Mouse (Mus musculus) midbrain, embryonic 15.5 days (tissue): ENCODE results near the gene Arhgap10. TPM values are rescaled to one million over a fixed set of nuclear protein-coding genes. Genes with fewer than 3 reads are reported as not detected.
"Not testable (repeated sequence)": the region's sequence is repeated elsewhere in the genome, so short reads cannot be mapped to it uniquely, and the experiment has no call there.

ENCODE experiments used
- ATAC-seq: fragments of 200-750 bp; cut with Nextera tagmentation; replicated peaks from 2 replicates; pipeline ENCODE4 v1.8.0; 2017; ENCODE audit warnings: moderate TSS enrichment
- H3K27ac ChIP-seq: fragments of 300-500 bp; sonication (generic); 2 replicates; pipeline ENCODE4 v1.5.1; 2015; ENCODE audit warnings: mild to moderate bottlenecking, inconsistent platforms
- H3K27me3 ChIP-seq: fragments of 300-500 bp; sonication (generic); replicated peaks from 2 replicates; pipeline ENCODE4 v1.6.1; 2015; ENCODE audit warnings: inconsistent platforms
- H3K36me3 ChIP-seq: fragments of 300-500 bp; sonication (generic); replicated peaks from 2 replicates; pipeline ENCODE4 v1.6.1; 2015; ENCODE audit warnings: inconsistent platforms
- H3K4me1 ChIP-seq: fragments of 300-500 bp; sonication (generic); 2 replicates; pipeline ENCODE4 v1.6.1; 2015; ENCODE audit warnings: inconsistent platforms
- H3K4me2 ChIP-seq: fragments of 300-500 bp; sonication (generic); 2 replicates; pipeline ENCODE4 v1.6.1; 2015; ENCODE audit warnings: inconsistent platforms, mild to moderate bottlenecking, moderate library complexity
- H3K4me3 ChIP-seq: fragments of 300-500 bp; sonication (generic); 2 replicates; pipeline ENCODE4 v1.5.1; 2015; ENCODE audit warnings: mild to moderate bottlenecking, inconsistent platforms
- H3K9ac ChIP-seq: fragments of 300-500 bp; sonication (generic); 2 replicates; pipeline ENCODE4 v1.6.1; 2015; ENCODE audit warnings: mild to moderate bottlenecking, inconsistent platforms
- H3K9me3 ChIP-seq: fragments of 300-500 bp; sonication (generic); 2 replicates; pipeline ENCODE4 v1.6.1; 2016; ENCODE audit warnings: inconsistent platforms
- WGBS: fragments of 180-500 bp; shearing (Covaris S2); methylation state at CpG from one replicate; pipeline ENCODE4 v1.1.7; 2015; ENCODE audit warnings: mixed read lengths; 5-methylcytosine and 5-hydroxymethylcytosine counted together
- polyA plus RNA-seq: library from polyadenylated mRNA; unstranded; fragments of >200 nt; fragmentation: Nextera tagmentation; extraction: Ambion mirVana; gene quantifications from 2 replicates; pipeline ENCODE4 v1.2.1, GENCODE M21; 2015

The Arhgap10 gene
- polyA plus RNA-seq, 1 experiment from 2014 or later = 3.3 TPM

GRCm38 (mm10) chr8:77343335-77343734, 174.4 kb downstream of the Arhgap10 start:
- no peaks in the 10 kb centered on the region for H3K36me3 ChIP-seq
- no peak overlapping the region for H3K4me3 ChIP-seq
- no peak overlapping the region for H3K4me2 ChIP-seq
- 91% methylated on average over 3 of the region's 3 CpGs for WGBS
- H3K27ac ChIP-seq = no peak overlapping the region
- no peaks in the 10 kb centered on the region for H3K4me1 ChIP-seq
- H3K27me3 ChIP-seq = no peaks in the 10 kb centered on the region
- H3K9me3 ChIP-seq = no peaks in the 10 kb centered on the region
- no peak for ATAC-seq
- H3K9ac ChIP-seq = no peak overlapping the region

GRCm38 (mm10) chr8:77342144-77342543, 175.6 kb downstream of the Arhgap10 start:
- no peak overlapping the region for H3K4me2 ChIP-seq
- H3K27ac ChIP-seq = no peak overlapping the region
- H3K9ac ChIP-seq = no peak overlapping the region
- no peak overlapping the region for H3K4me3 ChIP-seq
- no peaks in the 10 kb centered on the region for H3K4me1 ChIP-seq
- no peaks in the 10 kb centered on the region for H3K36me3 ChIP-seq
- no peaks in the 10 kb centered on the region for H3K9me3 ChIP-seq
- no peak for ATAC-seq
- no peaks in the 10 kb centered on the region for H3K27me3 ChIP-seq
- WGBS = 83% methylated on average over 4 of the region's 4 CpGs

- Histone ChIP-seq H3K9me3 (no peaks in the 10 kb centered on the region), H3K4me2 (no peak overlapping the region), H3K4me3 (no peak overlapping the region), H3K27me3 (no peaks in the 10 kb centered on the region), H3K27ac (no peak overlapping the region), H3K36me3 (no peaks in the 10 kb centered on the region), H3K4me1 (no peaks in the 10 kb centered on the region), H3K9ac (no peak overlapping the region)
- 49% methylated on average over 9 of the region's 9 CpGs for WGBS
- no peak for ATAC-seq
These were observed 176.4 kb downstream of the Arhgap10 start for GRCm38 (mm10) chr8:77341329-77341728.

- Histone ChIP-seq H3K27ac (no peak overlapping the region), H3K4me3 (no peak overlapping the region), H3K9me3 (no peaks in the 10 kb centered on the region), H3K4me2 (no peak overlapping the region), H3K9ac (no peak overlapping the region), H3K4me1 (no peaks in the 10 kb centered on the region), H3K36me3 (no peaks in the 10 kb centered on the region), H3K27me3 (no peaks in the 10 kb centered on the region)
- peak; percentile 26; the same call in 1 of the 2 replicates for ATAC-seq
- 39% methylated on average over 6 of the region's 6 CpGs for WGBS
These were observed 177.6 kb downstream of the Arhgap10 start for GRCm38 (mm10) chr8:77340046-77340747.

GRCm38 (mm10) chr8:77337272-77337671, 180.5 kb downstream of the Arhgap10 start:
- H3K4me2 ChIP-seq = no peak overlapping the region
- no peaks in the 10 kb centered on the region for H3K9me3 ChIP-seq
- H3K36me3 ChIP-seq = no peaks in the 10 kb centered on the region
- ATAC-seq = no peak
- H3K9ac ChIP-seq = no peak overlapping the region
- no peak overlapping the region for H3K27ac ChIP-seq
- no peaks in the 10 kb centered on the region for H3K4me1 ChIP-seq
- no peaks in the 10 kb centered on the region for H3K27me3 ChIP-seq
- no peak overlapping the region for H3K4me3 ChIP-seq
- 78% methylated on average over 12 of the region's 12 CpGs for WGBS

DNA sequence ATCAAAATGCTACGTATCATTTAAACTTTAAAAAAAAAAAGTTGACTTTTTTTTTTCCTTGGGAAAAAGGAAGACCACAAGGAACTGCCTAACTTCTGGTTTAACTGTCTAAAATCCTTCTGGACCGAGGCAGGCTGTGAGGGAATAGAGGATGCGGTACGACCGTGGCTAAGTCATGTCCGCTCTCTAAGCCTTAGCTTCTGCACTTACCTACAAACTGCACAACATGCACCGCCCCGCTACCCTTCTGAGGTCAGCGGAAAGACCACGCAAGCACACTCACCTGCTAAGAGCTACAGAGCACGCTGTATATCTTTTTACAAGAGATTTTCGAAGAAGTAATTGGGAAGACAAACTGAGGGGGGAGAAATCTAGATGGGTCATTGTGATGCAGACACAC, 186.6 kb downstream of the Arhgap10 start:
- Histone ChIP-seq H3K4me2 (no peak overlapping the region), H3K27me3 (no peaks in the 10 kb centered on the region), H3K4me1 (peaks cover 3% of the 10 kb centered on the region; the same call in 1 of the 2 replicates), H3K9me3 (no peaks in the 10 kb centered on the region), H3K9ac (no peak overlapping the region), H3K27ac (no peak overlapping the region), H3K36me3 (no peaks in the 10 kb centered on the region), H3K4me3 (no peak overlapping the region)
- no peak for ATAC-seq
- 89% methylated on average over 12 of the region's 12 CpGs for WGBS

GRCm38 (mm10) chr8:77330304-77330703, 187.4 kb downstream of the Arhgap10 start:
- peak; percentile 17; the same call in 1 of the 2 replicates for ATAC-seq
- 40% methylated on average over 9 of the region's 9 CpGs for WGBS

DNA sequence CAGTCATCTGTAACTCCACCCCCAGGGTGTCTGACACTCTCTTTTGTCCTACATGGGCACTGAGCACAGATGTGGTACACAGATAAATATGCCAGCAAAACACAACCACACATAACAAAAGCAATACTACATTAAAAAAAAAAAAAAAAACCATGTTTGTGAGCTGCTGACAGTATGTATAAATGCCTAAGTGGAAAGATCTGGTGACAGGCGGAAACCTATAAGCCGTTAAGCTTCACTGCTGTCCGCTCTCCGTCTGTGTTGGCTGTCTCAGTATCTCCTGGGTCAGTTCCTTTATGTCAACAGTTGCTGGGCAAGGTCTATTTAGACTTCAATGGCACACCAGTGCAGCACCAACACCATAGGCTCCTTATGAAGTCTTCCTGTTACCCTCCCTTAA, 188.0 kb downstream of the Arhgap10 start:
- Histone ChIP-seq H3K4me2 (no peak overlapping the region), H3K27me3 (no peaks in the 10 kb centered on the region), H3K36me3 (no peaks in the 10 kb centered on the region), H3K4me3 (no peak overlapping the region), H3K27ac (no peak overlapping the region), H3K9ac (no peak overlapping the region), H3K4me1 (peaks cover 3% of the 10 kb centered on the region; the same call in 1 of the 2 replicates), H3K9me3 (no peaks in the 10 kb centered on the region)
- 68% methylated on average over 4 of the region's 4 CpGs for WGBS
- ATAC-seq = no peak

More at GRCm38 (mm10) chr8:77330304-77330703, 187.4 kb downstream of the Arhgap10 start:
- H3K4me1 ChIP-seq = peaks cover 3% of the 10 kb centered on the region; the same call in 1 of the 2 replicates
- H3K4me2 ChIP-seq = no peak overlapping the region
- H3K27me3 ChIP-seq = no peaks in the 10 kb centered on the region
- no peak overlapping the region for H3K9ac ChIP-seq
- H3K27ac ChIP-seq = no peak overlapping the region
- H3K36me3 ChIP-seq = no peaks in the 10 kb centered on the region
- no peaks in the 10 kb centered on the region for H3K9me3 ChIP-seq
- H3K4me3 ChIP-seq = no peak overlapping the region

GRCm38 (mm10) chr8:77328473-77328872, 189.3 kb downstream of the Arhgap10 start:
- no peak for ATAC-seq
- Histone ChIP-seq H3K27ac (no peak overlapping the region), H3K4me1 (peaks cover 3% of the 10 kb centered on the region; the same call in 1 of the 2 replicates), H3K27me3 (no peaks in the 10 kb centered on the region), H3K4me2 (no peak overlapping the region), H3K9ac (no peak overlapping the region), H3K4me3 (no peak overlapping the region), H3K9me3 (no peaks in the 10 kb centered on the region), H3K36me3 (no peaks in the 10 kb centered on the region)
- WGBS = 93% methylated on average over 8 of the region's 8 CpGs

DNA sequence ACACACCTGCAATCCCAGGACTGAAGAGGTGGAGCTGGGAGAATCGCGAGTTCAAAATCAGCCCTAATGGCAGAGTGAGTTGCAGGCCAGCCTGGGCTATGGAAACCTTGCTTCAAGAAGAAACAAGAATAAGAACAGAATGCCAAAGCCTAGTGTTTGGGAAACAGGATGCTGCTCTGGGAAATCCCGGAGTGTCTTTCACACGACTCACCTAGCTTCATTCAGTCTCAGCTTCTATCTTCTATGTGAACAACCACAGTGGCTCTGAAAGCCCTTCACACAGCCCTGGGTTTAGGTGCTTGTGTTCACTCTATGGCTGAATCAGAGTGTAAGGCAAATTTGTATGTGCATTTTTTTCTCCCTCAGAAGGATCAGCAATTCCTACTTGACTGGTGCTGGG, 190.4 kb downstream of the Arhgap10 start:
- H3K27ac ChIP-seq = no peak overlapping the region
- H3K4me3 ChIP-seq = no peak overlapping the region
- no peak for ATAC-seq
- no peaks in the 10 kb centered on the region for H3K27me3 ChIP-seq
- no peaks in the 10 kb centered on the region for H3K9me3 ChIP-seq
- peaks cover 3% of the 10 kb centered on the region; the same call in 1 of the 2 replicates for H3K4me1 ChIP-seq
- H3K9ac ChIP-seq = no peak overlapping the region
- WGBS = 95% methylated on average over 4 of the region's 4 CpGs
- no peaks in the 10 kb centered on the region for H3K36me3 ChIP-seq
- no peak overlapping the region for H3K4me2 ChIP-seq

- not testable (repeated sequence) for H3K4me3 ChIP-seq, H3K27me3 ChIP-seq, H3K9ac ChIP-seq, H3K27ac ChIP-seq, ATAC-seq, H3K4me1 ChIP-seq, H3K9me3 ChIP-seq, H3K4me2 ChIP-seq, H3K36me3 ChIP-seq
- whole genome bisulfite sequencing = 92% methylated on average over 6 of the region's 7 CpGs
These were observed 195.0 kb downstream of the Arhgap10 start for GRCm38 (mm10) chr8:77322727-77323126.

DNA sequence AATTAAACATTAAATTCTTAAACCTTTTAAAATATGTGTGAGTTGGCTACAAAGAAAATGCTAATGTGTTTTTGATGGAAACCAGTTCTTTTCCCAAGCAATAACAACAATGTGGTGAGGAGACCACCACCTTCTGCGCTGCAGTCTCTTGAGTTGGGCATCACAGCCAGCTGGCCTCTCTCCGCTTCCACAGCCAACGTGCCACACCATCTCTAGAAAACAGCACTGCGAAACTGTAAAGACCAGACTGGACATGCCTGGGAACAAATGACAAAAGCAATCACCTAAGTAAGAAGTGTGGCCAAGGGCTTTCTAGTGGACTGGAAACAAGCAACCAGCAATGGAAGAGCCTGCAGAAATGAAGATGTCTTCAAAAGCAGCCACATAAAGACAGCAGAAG, 195.9 kb downstream of the Arhgap10 start:
- H3K27ac ChIP-seq = no peak overlapping the region
- H3K27me3 ChIP-seq = no peaks in the 10 kb centered on the region
- no peak overlapping the region for H3K4me2 ChIP-seq
- H3K4me3 ChIP-seq = no peak overlapping the region
- no peaks in the 10 kb centered on the region for H3K36me3 ChIP-seq
- H3K9me3 ChIP-seq = no peaks in the 10 kb centered on the region
- no peak overlapping the region for H3K9ac ChIP-seq
- 94% methylated on average over 4 of the region's 4 CpGs for WGBS
- H3K4me1 ChIP-seq = no peaks in the 10 kb centered on the region
- ATAC-seq = no peak

DNA sequence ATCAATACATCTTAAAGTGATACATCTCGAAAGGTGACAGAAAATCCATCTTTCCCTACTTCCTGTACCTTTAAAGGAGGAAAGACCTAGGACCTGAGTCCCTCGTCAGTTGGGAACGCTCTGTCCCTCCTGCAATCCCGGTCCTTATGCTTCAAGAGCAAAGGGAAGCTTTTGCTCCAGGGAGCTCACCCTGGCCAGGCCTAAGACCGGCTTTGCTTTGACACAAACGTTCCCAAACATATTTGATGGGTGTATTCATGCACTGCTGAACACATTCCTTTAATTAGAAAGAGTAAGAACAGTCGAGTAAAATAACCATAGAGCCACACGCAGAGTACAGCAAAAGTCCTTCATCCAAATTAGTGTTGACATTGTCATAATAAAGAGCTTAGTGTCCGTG, 199.2 kb downstream of the Arhgap10 start:
- Histone ChIP-seq H3K36me3 (no peaks in the 10 kb centered on the region), H3K4me2 (no peak overlapping the region), H3K27ac (no peak overlapping the region), H3K27me3 (no peaks in the 10 kb centered on the region), H3K4me3 (no peak overlapping the region), H3K9ac (no peak overlapping the region), H3K4me1 (no peaks in the 10 kb centered on the region), H3K9me3 (no peaks in the 10 kb centered on the region)
- WGBS = 69% methylated on average over 9 of the region's 9 CpGs
- no peak for ATAC-seq
